Mouse (Mus musculus) myocyte (in vitro differentiated cells): ENCODE results near the gene Riok1.

Source experiments
- CEBPB ChIP-seq: IDR thresholded peaks from 2 replicates; pipeline ENCODE4 v1.6.1; 2011; ENCODE audit warnings: mild to moderate bottlenecking, moderate library complexity; ENCODE audit not compliant: poor library complexity, insufficient read depth, severe bottlenecking
- E2F4 ChIP-seq: IDR thresholded peaks from one replicate; pipeline ENCODE4 v1.6.1; 2011; ENCODE audit warnings: mild to moderate bottlenecking, control low read depth, moderate library complexity; ENCODE audit not compliant: insufficient read depth
- POLR2A ChIP-seq: IDR thresholded peaks from one replicate; pipeline ENCODE4 v1.6.1; 2011; ENCODE audit warnings: low read depth, mild to moderate bottlenecking, control low read depth, moderate library complexity; ENCODE audit not compliant: insufficient read length
- POLR2AphosphoS2 ChIP-seq: IDR thresholded peaks from one replicate; pipeline ENCODE4 v1.6.1; 2011; ENCODE audit warnings: low read depth, control low read depth; ENCODE audit not compliant: insufficient read length
- REST ChIP-seq: IDR thresholded peaks from one replicate; pipeline ENCODE4 v1.6.1; 2011; ENCODE audit warnings: mild to moderate bottlenecking, control low read depth, moderate library complexity; ENCODE audit not compliant: insufficient read depth, insufficient read length
- TCF12 ChIP-seq: IDR thresholded peaks from one replicate; pipeline ENCODE4 v1.6.1; 2011; ENCODE audit warnings: mild to moderate bottlenecking, control low read depth; ENCODE audit not compliant: poor library complexity, insufficient read depth, severe bottlenecking
- TCF3 ChIP-seq: IDR thresholded peaks from one replicate; pipeline ENCODE4 v1.6.1; 2011; ENCODE audit warnings: low read depth, control low read depth; ENCODE audit not compliant: insufficient read length
- USF1 ChIP-seq: IDR thresholded peaks from one replicate; pipeline ENCODE4 v1.6.1; 2011; ENCODE audit warnings: low read depth, mild to moderate bottlenecking, control low read depth, moderate library complexity

- TF ChIP-seq CEBPB (no peak), POLR2A (no peak), REST (no peak), TCF3 (no peak), E2F4 (no peak), POLR2AphosphoS2 (no peak), TCF12 (no peak), USF1 (no peak)
Observed at GRCm38 (mm10) chr13:38089871-38090270, 53.1 kb downstream of the Riok1 start.
